Mouse (Mus musculus) Patski (cell line): ENCODE results near the gene Pigyl. TPM values are rescaled to one million over a fixed set of nuclear protein-coding genes. Genes with fewer than 3 reads are reported as not detected.

Experiments
- ATAC-seq: fragments of 100-300 bp; one replicate; pipeline ENCODE4 v1.8.0; 2021
- CTCF ChIA-PET: fragments of 350-600 bp; sonication (Branson Sonifier 250); formaldehyde crosslinking; loops from one replicate; lab custom pipeline; 2022; ENCODE audit warnings: inconsistent platforms; lab: Charles Lee
- POLR2A ChIA-PET: fragments of 350-600 bp; sonication (Branson Sonifier 250); formaldehyde crosslinking; loops from one replicate; lab custom pipeline; 2022; ENCODE audit warnings: antibody characterized with exemption, inconsistent platforms; lab: Charles Lee
- DNase-seq: peaks from one replicate; pipeline ENCODE4 v3.0.0-alpha.2; 2011; ENCODE audit warnings: low read depth, low spot score
- H3K27me3 ChIP-seq: fragments of 371-371 bp; one replicate; pipeline ENCODE4 v1.5.1; 2021
- CTCF ChIP-seq: fragments of 100-300 bp; IDR thresholded peaks from one replicate; pipeline ENCODE4 v1.5.1; 2021
- in situ Hi-C: fragments of 300-500 bp; cut with MboI; formaldehyde crosslinking; loops from 3 replicates; pipeline ENCODE4 v1.11.1; 2018; ENCODE audit warnings: low pct_unique_long_range_greater_than_20kb, mixed read lengths
- polyA plus RNA-seq: library from polyadenylated mRNA; unstranded; gene quantifications from one replicate; pipeline ENCODE4 v1.2.3, GENCODE M21; 2021

The Pigyl gene
- polyA plus RNA-seq, 1 experiment from 2014 or later: 72.3 TPM

GRCm38 (mm10) chr9:22123069-22123609 is 33.5 kb upstream of the Pigyl start:
- CTCF ChIA-PET: no interaction called here
- no peak for ATAC-seq
- in situ Hi-C loops: no loop called here
- TF ChIP-seq CTCF: no peak
- peaks cover 6% of the 10 kb centered on the region for H3K27me3 ChIP-seq
- no peak for DNase-seq
- POLR2A ChIA-PET: no interaction called here

- DNase-seq (no peak), ATAC-seq (no peak)
- H3K27me3 ChIP-seq: peaks cover 6% of the 10 kb centered on the region
- TF ChIP-seq CTCF: no peak
- in situ Hi-C loops: no loop called here
- CTCF ChIA-PET: interaction anchor here (1.3 kb wide), 1 partner anchor 58 kb away, joined by 4 read pairs; no protein-coding TSS in a partner anchor
- POLR2A ChIA-PET: no interaction called here
Measured at GRCm38 (mm10) chr9:22124169-22124568, 32.5 kb upstream of the Pigyl start.

GRCm38 (mm10) chr9:22125246-22126027 is 31.2 kb upstream of the Pigyl start:
- ChIA-PET CTCF (interaction anchor here (0.9 to 1.3 kb wide), 3 partner anchors 13 to 59 kb away, joined by 3 to 4 read pairs (median 3); no protein-coding TSS in a partner anchor), POLR2A (no interaction called here)
- in situ Hi-C loops: no loop called here
- H3K27me3 ChIP-seq: peaks cover 6% of the 10 kb centered on the region
- no peak for TF ChIP-seq CTCF
- DNase-seq: no peak
- ATAC-seq: no peak

- in situ Hi-C loops: no loop called here
- POLR2A ChIA-PET: no interaction called here
- H3K27me3 ChIP-seq: no peaks in the 10 kb centered on the region
- no peak for TF ChIP-seq CTCF
- no peak for ATAC-seq
- no peak for DNase-seq
- CTCF ChIA-PET: no interaction called here
Measured at GRCm38 (mm10) chr9:22131226-22131981, 25.2 kb upstream of the Pigyl start.

- ATAC-seq (no peak), DNase-seq (no peak)
- no peaks in the 10 kb centered on the region for H3K27me3 ChIP-seq
- in situ Hi-C loops: no loop called here
- POLR2A ChIA-PET: no interaction called here
- CTCF ChIA-PET: no interaction called here
- no peak for TF ChIP-seq CTCF
Measured at GRCm38 (mm10) chr9:22132220-22132619, 24.4 kb upstream of the Pigyl start.

GRCm38 (mm10) chr9:22134246-22134890 is 22.3 kb upstream of the Pigyl start:
- in situ Hi-C loops: no loop called here
- ATAC-seq: no peak

GRCm38 (mm10) chr9:22134988-22135643 is 21.5 kb upstream of the Pigyl start:
- TF ChIP-seq CTCF: no peak
- H3K27me3 ChIP-seq: no peaks in the 10 kb centered on the region
- ATAC-seq (no peak), DNase-seq (no peak)
- CTCF ChIA-PET: interaction anchor here (2.2 kb wide), 1 partner anchor 69 kb away, joined by 6 read pairs; no protein-coding TSS in a partner anchor
- in situ Hi-C loops: no loop called here
- POLR2A ChIA-PET: interaction anchor here (0.5 kb wide), 1 partner anchor 14 kb away, joined by 3 read pairs; no protein-coding TSS in a partner anchor

More at GRCm38 (mm10) chr9:22134246-22134890, 22.3 kb upstream of the Pigyl start:
- POLR2A ChIA-PET: no interaction called here
- CTCF ChIA-PET: interaction anchor here (2.2 kb wide), 1 partner anchor 68 kb away, joined by 6 read pairs; no protein-coding TSS in a partner anchor
- no peak for TF ChIP-seq CTCF
- DNase-seq: no peak
- H3K27me3 ChIP-seq: no peaks in the 10 kb centered on the region

GRCm38 (mm10) chr9:22135644-22136390 is 20.8 kb upstream of the Pigyl start, which contains the start of gene Acp5:
Gene Acp5 (minus strand): TSS chr9:22135711.
- H3K27me3 ChIP-seq: no peaks in the 10 kb centered on the region
- ChIA-PET CTCF (interaction anchor here (2.2 kb wide), 1 partner anchor 69 kb away, joined by 6 read pairs; no protein-coding TSS in a partner anchor), POLR2A (no interaction called here)
- DNase-seq: no peak
- ATAC-seq: no peak
- TF ChIP-seq CTCF: no peak
- in situ Hi-C loops: no loop called here
